Mouse (Mus musculus) testis, adult 2 months (tissue): Measurements from ENCODE around the gene Tor3a.

Experiments used
- CTCF ChIP-seq: fragments of 200-500 bp; IDR thresholded peaks from 2 replicates; pipeline ENCODE4 v1.5.1; 2012; ENCODE audit warnings: low read depth, mild to moderate bottlenecking, inconsistent platforms, low read length, moderate library complexity; ENCODE audit not compliant: control insufficient read depth, insufficient read depth, insufficient replicate concordance
- POLR2A ChIP-seq: fragments of 200-500 bp; IDR thresholded peaks from 2 replicates; pipeline ENCODE4 v1.6.1; 2012; ENCODE audit warnings: low read depth, mild to moderate bottlenecking, inconsistent platforms, low read length, moderate library complexity; ENCODE audit not compliant: control insufficient read depth

GRCm38 (mm10) chr1:156633095-156633494 lies 41.1 kb downstream of the Tor3a start:
- no peak for TF ChIP-seq POLR2A
- no peak for TF ChIP-seq CTCF
